Mouse (Mus musculus) heart, embryonic 10.5 days (tissue): ENCODE measurements around the gene Ppa1. TPM values are rescaled to one million over a fixed set of nuclear protein-coding genes. Genes with fewer than 3 reads are reported as not detected.
A peak's percentile ranks its signal among the peaks of the same experiment; 100 is the strongest.
"Not testable (repeated sequence)": the region's sequence is repeated elsewhere in the genome, so short reads cannot be mapped to it uniquely, and the experiment has no call there.

Experiments used
- DNase-seq: peaks from one replicate; pipeline ENCODE4 v3.0.0-alpha.2; 2017; ENCODE audit warnings: low spot score
- H3K27ac ChIP-seq: fragments of 300-500 bp; sonication (generic); 2 replicates; pipeline ENCODE4 v1.5.1; 2016; ENCODE audit warnings: mild to moderate bottlenecking
- H3K27me3 ChIP-seq: fragments of 300-500 bp; sonication (generic); 2 replicates; pipeline ENCODE4 v1.6.1; 2016; ENCODE audit warnings: mild to moderate bottlenecking; ENCODE audit not compliant: poor library complexity, insufficient read depth, severe bottlenecking
- H3K36me3 ChIP-seq: fragments of 300-500 bp; sonication (generic); 2 replicates; pipeline ENCODE4 v1.6.1; 2016; ENCODE audit warnings: mild to moderate bottlenecking, moderate library complexity
- H3K4me1 ChIP-seq: fragments of 300-500 bp; sonication (generic); 2 replicates; pipeline ENCODE4 v1.6.1; 2016; ENCODE audit warnings: mild to moderate bottlenecking
- H3K4me3 ChIP-seq: fragments of 300-500 bp; sonication (generic); 2 replicates; pipeline ENCODE4 v1.5.1; 2016; ENCODE audit warnings: mild to moderate bottlenecking, moderate library complexity
- H3K9me3 ChIP-seq: fragments of 300-500 bp; sonication (generic); 2 replicates; pipeline ENCODE4 v1.6.1; 2016; ENCODE audit warnings: mild to moderate bottlenecking, moderate library complexity
- WGBS: fragments of 180-500 bp; shearing (Covaris S2); methylation state at CpG from one replicate; pipeline ENCODE4 v1.1.7; 2016; 5-methylcytosine and 5-hydroxymethylcytosine counted together
- polyA plus RNA-seq: library from polyadenylated mRNA; unstranded; fragments of >200 nt; fragmentation: Nextera tagmentation; extraction: Ambion mirVana; gene quantifications from 2 replicates; pipeline ENCODE4 v1.2.1, GENCODE M21; 2016

Gene Ppa1
- polyA plus RNA-seq = 183 and 245 TPM in 2 replicates

GRCm38 (mm10) chr10:61647790-61648736, at the start of gene Ppa1:
Ppa1 (plus strand) TSS chr10:61648552.
- WGBS = 4% methylated on average over 33 of the region's 50 CpGs
- Histone ChIP-seq H3K27ac (peak within 1 kb of the TSS; percentile 96), H3K4me1 (peaks cover 17% of the 10 kb centered on the region), H3K9me3 (no peaks in the 10 kb centered on the region), H3K4me3 (peak within 1 kb of the TSS; percentile 90), H3K36me3 (peaks cover 16% of the 10 kb centered on the region), H3K27me3 (no peaks in the 10 kb centered on the region)
- peak; percentile 95 for DNase-seq

DNA sequence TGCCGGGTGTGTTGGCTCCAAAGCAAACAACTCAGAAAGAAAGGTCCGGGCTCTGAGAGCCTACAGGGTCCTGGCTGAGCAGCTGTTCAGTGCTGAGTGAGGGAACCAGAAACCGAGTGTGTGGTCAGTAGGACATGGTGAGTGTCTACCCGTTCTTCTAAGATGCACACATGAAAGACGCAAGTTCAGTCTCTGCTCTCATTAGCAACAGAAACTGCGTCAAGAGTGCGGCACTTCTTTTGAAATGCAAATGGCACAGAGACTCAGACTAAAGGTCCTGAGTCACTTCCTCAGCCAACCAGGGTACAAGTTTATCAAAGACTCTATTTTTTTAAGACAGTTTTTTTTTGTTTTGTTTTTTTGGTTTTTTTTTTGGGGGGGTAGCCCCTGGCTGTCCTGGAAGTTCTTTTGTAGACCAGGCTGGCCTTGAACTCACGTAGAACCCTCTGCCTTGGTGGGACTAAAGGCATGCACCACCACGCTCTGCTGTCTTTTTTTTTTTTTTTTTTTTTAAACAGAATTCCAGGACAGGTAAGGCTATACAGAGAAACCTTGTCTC, 48.7 kb upstream of the Ppa1 start:
- Histone ChIP-seq H3K27me3 (peaks cover 59% of the 10 kb centered on the region), H3K27ac (no peak overlapping the region)
- 71% methylated on average over 9 of the region's 9 CpGs for WGBS

GRCm38 (mm10) chr10:61602283-61603033, 45.9 kb upstream of the Ppa1 start:
- H3K4me3 ChIP-seq = 0 out of 2 replicates have a peak overlapping the region, but pooled peaks have one; percentile 18
- no peak overlapping the region for H3K27ac ChIP-seq
- H3K9me3 ChIP-seq = 0 out of 2 replicates have a peak, but pooled peaks cover 3% of the 10 kb centered on the region
- no peak for DNase-seq
- H3K4me1 ChIP-seq = 0 out of 2 replicates have a peak, but pooled peaks cover 4% of the 10 kb centered on the region
- peaks cover 36% of the 10 kb centered on the region for H3K27me3 ChIP-seq
- WGBS = 16% methylated on average over 14 of the region's 14 CpGs
- H3K36me3 ChIP-seq = no peaks in the 10 kb centered on the region

More for the DNA sequence above, 48.7 kb upstream of the Ppa1 start:
- H3K4me3 ChIP-seq = no peak overlapping the region
- peaks cover 11% of the 10 kb centered on the region for H3K4me1 ChIP-seq
- H3K9me3 ChIP-seq = 0 out of 2 replicates have a peak, but pooled peaks cover 3% of the 10 kb centered on the region
- no peaks in the 10 kb centered on the region for H3K36me3 ChIP-seq
- no peak for DNase-seq

DNA sequence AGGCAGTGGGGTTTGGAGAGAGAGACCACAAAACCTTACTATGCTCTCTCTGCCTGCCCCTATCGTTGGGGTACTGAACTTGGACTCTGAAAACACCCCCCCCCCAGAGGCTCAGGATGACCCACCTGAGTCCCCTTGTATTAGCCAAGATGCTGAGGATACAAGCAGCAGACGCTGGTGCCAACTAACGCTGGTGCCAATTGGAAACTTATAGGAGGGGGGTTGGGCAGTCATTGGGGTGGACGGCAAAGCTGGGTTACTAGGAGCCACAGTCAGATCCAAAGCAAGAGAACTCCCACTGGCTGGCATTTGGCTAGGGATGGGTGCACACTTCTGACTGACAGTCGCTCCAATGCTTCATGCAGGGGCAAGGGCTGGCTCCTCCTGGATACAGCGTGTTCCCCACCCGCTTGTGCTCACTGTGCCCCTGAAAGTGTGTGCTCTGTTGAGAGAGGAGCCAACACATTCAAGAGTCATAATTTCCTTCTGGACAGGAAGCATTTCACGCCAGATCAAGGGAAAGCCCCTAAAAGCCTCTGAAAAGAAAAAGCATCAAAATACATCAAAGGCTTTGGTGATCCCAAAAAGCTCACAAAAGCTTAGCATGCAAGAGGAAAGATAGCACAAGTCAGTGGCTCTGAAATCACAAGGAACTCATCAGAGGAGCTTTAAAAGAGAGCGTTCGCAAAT, 43.8 kb upstream of the Ppa1 start:
- no peak for DNase-seq
- no peak overlapping the region for H3K27ac ChIP-seq
- H3K27me3 ChIP-seq = peaks cover 32% of the 10 kb centered on the region
- 74% methylated on average over 10 of the region's 10 CpGs for WGBS
- no peaks in the 10 kb centered on the region for H3K36me3 ChIP-seq
- no peaks in the 10 kb centered on the region for H3K4me1 ChIP-seq
- H3K9me3 ChIP-seq = 0 out of 2 replicates have a peak, but pooled peaks cover 3% of the 10 kb centered on the region
- H3K4me3 ChIP-seq = no peak overlapping the region

DNA sequence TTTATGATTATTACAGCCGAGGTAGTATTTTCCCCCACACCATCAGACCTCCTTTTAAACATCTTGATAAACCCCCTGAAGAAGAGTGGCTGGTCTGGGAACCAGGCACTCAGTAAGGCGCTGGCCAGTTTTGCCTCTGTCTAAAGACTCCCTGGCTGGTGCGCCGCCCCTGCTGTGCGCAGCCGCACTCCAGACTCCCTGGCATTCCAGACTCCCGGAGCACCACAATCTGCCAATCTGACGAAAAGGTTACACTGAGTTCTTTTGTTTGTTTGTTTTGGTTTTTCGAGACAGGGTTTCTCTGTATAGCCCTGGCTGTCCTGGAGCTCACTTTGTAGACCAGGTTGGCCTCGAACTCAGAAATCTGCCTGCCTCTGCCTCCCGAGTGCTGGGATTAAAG, 43.0 kb upstream of the Ppa1 start:
- H3K36me3 ChIP-seq, H3K4me1 ChIP-seq, DNase-seq, H3K9me3 ChIP-seq, H3K4me3 ChIP-seq, H3K27ac ChIP-seq: not testable (repeated sequence)
- WGBS = 64% methylated on average over 11 of the region's 11 CpGs
- peaks cover 28% of the 10 kb centered on the region for H3K27me3 ChIP-seq

DNA sequence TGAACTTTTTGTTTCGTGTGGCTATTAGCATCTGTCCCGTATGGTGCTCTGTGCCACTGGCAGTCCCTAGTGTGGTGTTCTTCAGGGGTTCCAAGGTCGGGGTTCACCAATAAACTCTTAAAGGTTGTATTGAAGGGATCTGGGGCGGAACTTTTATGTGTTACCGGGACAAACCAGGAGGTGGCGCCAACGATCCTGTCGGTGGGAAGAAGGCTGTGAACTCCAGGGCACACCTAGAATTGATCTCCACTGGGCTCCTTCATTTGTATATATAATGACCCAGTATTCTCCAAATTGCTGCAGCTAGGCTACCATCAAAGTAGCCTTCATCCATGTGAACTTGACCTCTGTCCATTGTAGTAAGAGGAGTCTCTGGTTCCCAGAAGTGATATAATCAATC, 42.5 kb upstream of the Ppa1 start:
- no peak overlapping the region for H3K27ac ChIP-seq
- no peak overlapping the region for H3K4me3 ChIP-seq
- 0 out of 2 replicates have a peak, but pooled peaks cover 2% of the 10 kb centered on the region for H3K9me3 ChIP-seq
- peaks cover 29% of the 10 kb centered on the region for H3K27me3 ChIP-seq
- 0 out of 2 replicates have a peak, but pooled peaks cover 4% of the 10 kb centered on the region for H3K4me1 ChIP-seq
- 13% methylated on average over 8 of the region's 8 CpGs for WGBS
- DNase-seq = no peak
- no peaks in the 10 kb centered on the region for H3K36me3 ChIP-seq

DNA sequence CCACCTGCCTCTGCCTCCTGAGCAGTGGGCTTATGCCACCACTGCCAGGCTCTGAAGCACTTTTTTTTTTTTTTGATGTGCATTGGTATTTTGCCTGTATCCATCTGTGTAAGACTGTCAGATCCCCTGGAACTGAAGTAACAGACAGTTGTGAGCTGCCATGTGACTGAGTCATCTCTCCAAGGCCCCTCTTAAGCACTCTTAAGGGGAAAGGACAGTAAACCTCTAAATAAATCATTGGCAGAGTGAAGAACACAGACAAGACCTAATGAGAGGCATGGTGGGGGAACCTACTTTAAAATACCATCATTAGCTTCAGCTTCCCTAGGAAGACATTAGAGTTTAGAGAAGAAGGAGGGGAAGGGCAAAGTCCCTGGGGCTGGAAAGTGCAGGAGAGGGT, 40.1 kb upstream of the Ppa1 start:
- Histone ChIP-seq H3K9me3 (no peaks in the 10 kb centered on the region; the same call in 1 of the 2 replicates), H3K4me1 (0 out of 2 replicates have a peak, but pooled peaks cover 4% of the 10 kb centered on the region), H3K4me3 (no peak overlapping the region), H3K36me3 (no peaks in the 10 kb centered on the region), H3K27me3 (peaks cover 27% of the 10 kb centered on the region), H3K27ac (no peak overlapping the region)
- DNase-seq = no peak

DNA sequence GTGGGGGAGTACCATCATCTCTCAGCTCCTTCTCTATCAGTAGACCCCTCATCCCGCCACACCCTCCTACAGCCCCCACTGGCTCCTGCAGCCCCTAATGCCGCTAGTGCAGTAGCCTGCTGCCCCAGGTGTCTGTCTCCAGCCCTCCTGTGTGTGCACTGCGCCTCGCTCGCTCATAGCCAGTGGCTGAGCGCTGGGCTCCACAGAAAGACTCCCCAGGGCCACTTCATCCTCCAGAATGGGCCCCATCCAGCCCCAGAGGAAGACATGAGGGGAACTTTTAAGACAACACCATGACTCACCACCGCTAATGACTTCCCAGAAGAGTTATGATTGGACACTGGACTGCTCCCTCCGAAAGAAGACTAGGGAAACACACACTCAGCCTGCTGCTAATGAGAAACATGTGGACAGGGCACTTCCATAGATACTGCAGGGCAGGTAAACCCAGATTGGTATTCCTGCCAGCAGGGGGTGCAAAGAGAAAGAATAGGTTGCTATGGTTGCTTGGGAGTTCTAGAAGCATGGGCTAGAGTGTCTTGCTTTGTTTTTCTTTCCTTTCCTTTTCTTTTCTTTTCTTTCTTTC, 37.6 kb upstream of the Ppa1 start:
- Histone ChIP-seq H3K4me3 (no peak overlapping the region), H3K36me3 (no peaks in the 10 kb centered on the region), H3K27ac (no peak overlapping the region), H3K27me3 (0 out of 2 replicates have a peak, but pooled peaks cover 10% of the 10 kb centered on the region), H3K9me3 (no peaks in the 10 kb centered on the region; the same call in 1 of the 2 replicates), H3K4me1 (0 out of 2 replicates have a peak, but pooled peaks cover 4% of the 10 kb centered on the region)
- 71% methylated on average over 8 of the region's 8 CpGs for WGBS
- DNase-seq = no peak

DNA sequence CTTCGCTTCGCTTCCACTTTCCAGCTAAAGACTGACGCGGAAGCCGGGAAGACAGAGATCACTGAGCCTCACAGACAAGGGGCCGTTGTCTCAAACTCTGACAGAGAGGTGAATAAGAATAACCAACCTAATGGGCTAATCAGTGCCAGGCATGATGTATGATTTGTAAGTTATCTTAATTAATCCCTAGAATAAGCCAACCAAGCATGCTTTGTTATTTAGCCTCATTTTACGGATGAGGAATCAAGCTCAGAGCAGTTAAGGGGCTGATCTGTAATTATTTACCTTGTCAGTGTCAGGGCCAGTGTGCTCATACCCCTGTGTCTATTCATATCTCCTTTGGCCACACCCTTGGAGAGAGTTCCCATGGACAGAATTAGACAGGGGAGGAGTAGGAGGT, 34.0 kb upstream of the Ppa1 start:
- 0 out of 2 replicates have a peak, but pooled peaks cover 3% of the 10 kb centered on the region for H3K27me3 ChIP-seq
- no peak overlapping the region for H3K4me3 ChIP-seq
- H3K27ac ChIP-seq = no peak overlapping the region
- no peak for DNase-seq
- WGBS = 90% methylated on average over 7 of the region's 7 CpGs
- H3K4me1 ChIP-seq = 0 out of 2 replicates have a peak, but pooled peaks cover 4% of the 10 kb centered on the region
- H3K36me3 ChIP-seq = no peaks in the 10 kb centered on the region
- H3K9me3 ChIP-seq = no peaks in the 10 kb centered on the region; the same call in 1 of the 2 replicates

DNA sequence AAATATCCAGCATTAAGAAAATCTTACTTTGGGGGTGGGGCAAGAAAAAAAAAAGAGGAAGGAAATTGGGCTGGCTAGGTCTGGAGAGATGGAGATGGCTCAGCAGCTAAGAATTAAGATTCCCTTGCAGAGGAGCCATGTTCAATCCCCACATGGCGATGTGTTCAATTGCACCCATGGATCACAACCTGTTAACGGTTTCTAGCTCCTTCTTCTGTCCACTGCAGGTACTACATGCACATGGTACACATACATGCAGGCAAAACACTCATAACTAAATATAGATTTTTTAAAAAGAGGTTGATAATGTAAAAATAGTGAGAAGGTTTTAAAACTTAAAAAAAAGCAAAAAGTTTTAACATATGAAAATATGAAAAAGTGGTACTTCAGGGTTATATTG, 29.8 kb upstream of the Ppa1 start:
- H3K27me3 ChIP-seq = peaks cover 10% of the 10 kb centered on the region; the same call in 1 of the 2 replicates

GRCm38 (mm10) chr10:61621681-61622080, 26.7 kb upstream of the Ppa1 start:
- Histone ChIP-seq H3K36me3 (no peaks in the 10 kb centered on the region), H3K4me1 (peaks cover 21% of the 10 kb centered on the region), H3K4me3 (no peak overlapping the region), H3K9me3 (no peaks in the 10 kb centered on the region), H3K27ac (no peak overlapping the region), H3K27me3 (peaks cover 42% of the 10 kb centered on the region)
- no peak for DNase-seq
- 67% methylated on average over 9 of the region's 9 CpGs for WGBS

More for the DNA sequence above, 29.8 kb upstream of the Ppa1 start:
- 80% methylated on average over 2 of the region's 2 CpGs for WGBS
- no peak for DNase-seq
- Histone ChIP-seq H3K4me1 (no peaks in the 10 kb centered on the region), H3K36me3 (no peaks in the 10 kb centered on the region), H3K4me3 (no peak overlapping the region), H3K27ac (no peak overlapping the region), H3K9me3 (no peaks in the 10 kb centered on the region)

- WGBS = 80% methylated on average over 3 of the region's 3 CpGs
Measured at GRCm38 (mm10) chr10:61623874-61624273, 24.5 kb upstream of the Ppa1 start.

More at GRCm38 (mm10) chr10:61623874-61624273, 24.5 kb upstream of the Ppa1 start:
- Histone ChIP-seq H3K27me3 (peaks cover 42% of the 10 kb centered on the region), H3K4me1 (peaks cover 37% of the 10 kb centered on the region)
- not testable (repeated sequence) for H3K4me3 ChIP-seq, H3K9me3 ChIP-seq, H3K36me3 ChIP-seq, H3K27ac ChIP-seq, DNase-seq
